Mouse (Mus musculus) left cerebral cortex, adult 11 months (tissue): Measurements from ENCODE around the gene Krt9.
"Not testable (repeated sequence)": the region's sequence is repeated elsewhere in the genome, so short reads cannot be mapped to it uniquely, and the experiment has no call there.

ENCODE experiments used
- DNase-seq: peaks from one replicate; pipeline ENCODE4 v3.0.0; 2022; ENCODE audit warnings: low spot score

Gene Krt9

DNA sequence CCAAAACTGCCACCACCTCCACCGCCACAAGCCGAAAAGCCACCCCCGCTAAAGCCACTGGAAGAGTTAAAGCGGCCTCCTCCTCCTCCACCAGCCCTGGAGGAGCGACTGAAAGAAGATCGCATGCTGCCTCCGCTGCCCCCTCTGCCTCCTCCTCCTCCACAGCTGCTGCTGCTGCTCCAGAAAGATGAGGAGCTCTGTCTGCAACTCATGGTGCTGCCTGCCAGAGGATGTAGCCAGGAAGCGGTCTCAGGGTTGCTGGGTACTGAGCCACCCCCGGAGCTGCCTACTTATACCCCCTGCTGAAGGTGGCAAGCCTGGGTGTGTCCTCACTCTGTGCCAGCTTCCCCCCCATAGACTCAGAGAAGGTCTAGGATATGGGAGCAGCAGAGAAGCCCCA lies at the start of gene Krt9:
TSS of gene Krt9 (minus strand) at position 255 of the 400 bp plus-strand sequence.
- peak; percentile 40 for DNase-seq

DNA sequence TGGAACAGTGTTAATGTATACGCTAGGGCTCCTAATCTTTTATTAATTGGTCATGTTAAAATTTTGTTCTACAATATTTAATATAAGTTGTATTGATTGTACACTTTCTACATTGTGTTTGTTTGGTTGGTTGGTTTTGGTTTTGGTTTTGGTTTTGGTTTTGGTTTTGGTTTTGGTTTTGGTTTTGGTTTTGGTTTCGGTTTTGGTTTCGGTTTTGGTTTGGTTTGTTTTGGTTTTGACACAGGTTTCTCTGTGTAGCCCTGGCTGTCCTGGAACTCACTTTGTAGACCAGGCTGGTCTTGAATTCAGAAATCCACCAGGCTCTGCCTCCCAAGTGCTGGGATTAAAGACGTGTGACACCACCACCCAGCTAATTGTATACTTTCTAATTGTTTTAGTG lies 47.2 kb upstream of the Krt9 start:
- DNase-seq = not testable (repeated sequence)

- no peak for DNase-seq
These were observed 28.7 kb upstream of the Krt9 start for GRCm38 (mm10) chr11:100221741-100222140.

GRCm38 (mm10) chr11:100219304-100219703 lies 26.3 kb upstream of the Krt9 start:
- no peak for DNase-seq

GRCm38 (mm10) chr11:100208542-100208941 lies 15.5 kb upstream of the Krt9 start:
- DNase-seq = no peak

GRCm38 (mm10) chr11:100207498-100207897 lies 14.5 kb upstream of the Krt9 start, which contains the start of gene Krt14:
Gene Krt14, minus strand, starts transcription at chr11:100207548.
- DNase-seq = no peak

DNA sequence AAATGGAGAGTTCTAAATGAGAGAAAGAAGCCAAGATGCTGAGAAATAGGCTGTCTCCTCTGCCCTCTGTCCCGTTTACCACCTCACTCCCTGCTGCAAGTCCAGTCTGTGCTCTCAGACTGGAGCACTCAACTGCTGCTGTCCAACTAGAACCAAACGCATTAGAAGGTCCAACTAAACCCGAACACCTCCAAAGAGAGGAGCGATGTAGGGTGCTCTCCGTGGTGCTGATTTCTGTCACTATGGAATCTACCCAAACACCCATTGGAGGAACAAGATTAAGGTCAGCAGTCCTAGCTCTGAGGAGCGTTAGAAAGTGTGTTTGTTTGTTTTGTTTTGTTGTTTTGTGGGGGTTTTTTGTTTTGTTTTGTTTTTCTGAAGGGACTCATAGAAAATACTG lies 10.4 kb upstream of the Krt9 start:
- no peak for DNase-seq

GRCm38 (mm10) chr11:100202906-100203305 lies 9.9 kb upstream of the Krt9 start:
- no peak for DNase-seq

GRCm38 (mm10) chr11:100200104-100200820 lies 7.2 kb upstream of the Krt9 start:
- no peak for DNase-seq

GRCm38 (mm10) chr11:100198666-100199065 lies 5.6 kb upstream of the Krt9 start:
- no peak for DNase-seq

DNA sequence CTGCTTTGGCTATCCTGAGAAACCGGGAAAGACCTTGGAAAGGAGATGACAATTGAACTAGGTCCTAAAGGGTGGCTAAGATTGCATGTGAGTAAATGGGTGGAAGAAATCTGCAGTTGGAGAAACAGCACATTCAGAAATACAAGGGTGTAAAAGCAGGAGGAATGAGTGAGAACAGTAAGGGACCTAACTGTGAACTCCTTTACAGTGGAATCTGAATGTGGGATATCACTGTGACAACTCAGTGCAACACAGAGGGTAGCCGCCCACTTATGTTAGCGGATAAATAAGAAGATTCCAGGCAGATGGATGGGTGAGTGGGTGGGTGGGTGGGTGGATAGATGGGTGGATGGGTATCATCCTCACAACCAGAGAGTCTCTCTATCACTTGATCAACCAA lies 1.2 kb downstream of the Krt9 start:
- DNase-seq = no peak

GRCm38 (mm10) chr11:100186736-100187135 lies 6.3 kb downstream of the Krt9 start:
- DNase-seq = no peak

DNA sequence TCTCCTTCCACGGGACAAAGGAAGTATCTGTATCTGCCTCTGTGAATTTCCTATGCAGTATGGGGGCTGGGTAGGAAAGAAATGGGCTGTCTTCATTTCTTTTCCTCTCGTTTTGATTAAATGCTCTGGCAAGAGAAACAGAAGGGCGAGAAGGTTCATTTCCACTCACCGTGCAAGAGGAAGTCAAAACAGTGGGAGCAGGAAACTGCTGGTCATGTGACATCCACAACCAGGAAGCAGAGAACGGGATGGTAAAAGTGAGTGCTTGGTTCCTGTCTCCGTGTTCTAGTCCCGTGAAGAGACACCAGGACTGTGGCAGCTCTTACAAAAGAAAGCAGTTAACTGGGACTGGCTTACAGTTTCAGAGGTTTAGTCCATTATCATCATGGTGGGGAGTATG lies 11.3 kb downstream of the Krt9 start:
- DNase-seq = no peak

GRCm38 (mm10) chr11:100179260-100179659 lies 13.8 kb downstream of the Krt9 start:
- no peak for DNase-seq

- DNase-seq = no peak
These were observed 14.7 kb downstream of the Krt9 start for GRCm38 (mm10) chr11:100178307-100178706.

DNA sequence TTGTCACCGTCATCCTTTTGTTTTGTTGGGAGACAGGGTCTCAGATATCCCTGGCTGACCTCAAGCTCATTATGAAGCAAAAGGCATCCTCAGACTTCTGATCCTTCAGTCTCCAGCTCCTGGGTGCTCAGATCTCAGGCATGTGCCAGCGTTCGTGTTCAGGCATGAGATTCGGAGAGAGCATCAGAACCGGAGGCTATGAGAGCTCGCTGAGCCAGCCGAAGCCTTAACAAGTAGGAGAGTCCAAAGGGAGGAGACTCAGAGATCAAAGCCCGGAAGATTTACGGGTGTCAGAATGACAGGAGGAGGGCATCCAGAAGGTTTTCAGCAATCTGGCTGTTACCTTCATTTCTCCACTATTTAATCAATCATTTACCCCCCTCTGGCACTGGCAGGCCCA lies 16.3 kb downstream of the Krt9 start:
- DNase-seq = no peak

GRCm38 (mm10) chr11:100168765-100169762 lies 24.0 kb downstream of the Krt9 start:
- DNase-seq = peak; percentile 37

GRCm38 (mm10) chr11:100168071-100168470 lies 25.0 kb downstream of the Krt9 start:
- no peak for DNase-seq

GRCm38 (mm10) chr11:100164392-100164791 lies 28.7 kb downstream of the Krt9 start:
- DNase-seq = no peak

- DNase-seq = no peak
These were observed 35.1 kb downstream of the Krt9 start for GRCm38 (mm10) chr11:100157908-100158477.

DNA sequence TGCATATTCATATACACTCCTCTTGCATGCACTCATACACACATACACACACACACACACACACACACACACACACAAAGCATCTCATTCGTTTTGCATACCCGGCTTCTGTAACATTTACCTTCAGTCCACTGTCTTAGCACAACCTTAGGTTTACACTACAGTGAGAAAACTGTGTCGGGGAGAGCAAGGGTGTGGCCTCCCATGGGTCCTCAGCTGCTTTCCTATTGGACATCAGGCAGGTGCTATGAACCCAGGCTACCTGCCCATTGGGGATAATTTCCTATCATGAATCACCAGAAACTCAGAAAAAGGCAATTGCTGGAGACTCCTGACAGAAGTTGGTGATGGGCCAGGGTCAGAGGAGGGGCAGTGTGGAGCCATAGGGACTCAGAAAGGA lies 35.7 kb downstream of the Krt9 start:
- DNase-seq = no peak

- no peak for DNase-seq
These were observed 37.4 kb downstream of the Krt9 start for GRCm38 (mm10) chr11:100155497-100156255.
